Mouse (Mus musculus) R1 (cell line): ENCODE measurements around the gene Sgip1.

Experiments used
- DNase-seq: peaks from one replicate; pipeline ENCODE4 v3.0.0-alpha.2; 2018; ENCODE audit warnings: low read depth, low spot score

The Sgip1 gene

GRCm38 (mm10) chr4:102895866-102896265, 154.8 kb downstream of the Sgip1 start:
- no peak for DNase-seq

- no peak for DNase-seq
Measured at GRCm38 (mm10) chr4:102898987-102899386, 157.9 kb downstream of the Sgip1 start.

- no peak for DNase-seq
Measured at GRCm38 (mm10) chr4:102899683-102900082, 158.6 kb downstream of the Sgip1 start.

DNA sequence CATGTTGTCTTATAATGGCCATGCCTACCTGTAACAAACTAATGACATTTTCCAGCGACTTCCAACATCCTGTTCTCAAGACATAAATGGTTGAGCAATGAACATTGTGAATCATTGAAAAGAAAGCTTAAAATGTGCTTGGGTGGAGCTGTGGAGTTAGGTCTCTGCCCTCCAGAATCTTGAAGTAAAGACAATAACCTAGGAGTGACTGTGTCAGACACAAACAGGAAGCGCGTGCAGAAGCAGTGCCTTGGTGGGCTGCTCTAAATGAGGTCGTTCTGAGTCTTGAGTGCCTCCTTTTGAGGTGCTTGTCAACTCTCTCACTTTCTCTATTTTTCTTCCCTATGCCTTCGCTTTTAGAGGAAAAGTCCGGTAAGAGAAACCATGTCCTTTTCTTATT, 159.1 kb downstream of the Sgip1 start:
- DNase-seq: no peak

GRCm38 (mm10) chr4:102907843-102908427, 166.8 kb downstream of the Sgip1 start:
- no peak for DNase-seq

DNA sequence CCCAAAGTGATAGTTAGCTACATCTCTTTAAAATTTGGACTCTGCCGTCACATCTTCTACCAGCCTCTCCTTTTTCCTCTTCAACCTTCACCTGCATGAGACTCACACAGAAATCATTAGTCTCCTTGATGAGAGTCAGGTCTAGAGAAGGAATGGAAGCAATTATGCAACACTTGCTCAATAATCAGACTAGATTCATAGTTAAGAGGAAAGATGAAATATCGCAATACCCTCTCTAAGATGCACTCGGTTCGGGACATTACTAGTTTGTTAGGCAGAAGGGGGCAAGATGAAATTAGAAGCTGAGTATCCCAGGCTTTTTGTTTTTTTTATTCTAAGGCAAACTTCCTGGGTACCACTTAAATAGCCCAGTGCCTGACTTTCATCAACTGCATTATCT, 169.1 kb downstream of the Sgip1 start:
- no peak for DNase-seq

- DNase-seq: no peak
Measured at GRCm38 (mm10) chr4:102913176-102913575, 172.1 kb downstream of the Sgip1 start.

- DNase-seq: no peak
Measured at GRCm38 (mm10) chr4:102913700-102914327, 172.7 kb downstream of the Sgip1 start.

- DNase-seq: no peak
Measured at GRCm38 (mm10) chr4:102918191-102918590, 177.1 kb downstream of the Sgip1 start.

DNA sequence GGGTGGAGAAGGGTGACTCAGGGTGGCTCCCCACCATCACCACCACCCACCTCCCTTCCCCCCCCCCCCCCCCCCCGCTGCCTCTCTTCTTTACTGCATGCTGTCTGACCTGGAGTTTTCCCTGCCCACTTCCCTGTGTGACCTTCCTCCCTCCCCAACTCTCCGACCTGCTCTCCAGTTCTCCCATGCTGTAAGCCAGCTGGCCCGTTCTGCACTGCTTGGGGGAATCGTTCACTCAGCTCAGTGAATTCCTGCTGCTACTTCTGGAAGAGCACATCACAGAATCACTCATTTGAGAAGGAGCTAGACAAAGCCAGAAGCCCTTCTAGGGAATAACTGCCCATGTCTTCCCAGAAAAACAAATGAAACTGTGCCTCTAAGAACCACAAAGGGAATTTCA, 188.4 kb downstream of the Sgip1 start:
- no peak for DNase-seq

DNA sequence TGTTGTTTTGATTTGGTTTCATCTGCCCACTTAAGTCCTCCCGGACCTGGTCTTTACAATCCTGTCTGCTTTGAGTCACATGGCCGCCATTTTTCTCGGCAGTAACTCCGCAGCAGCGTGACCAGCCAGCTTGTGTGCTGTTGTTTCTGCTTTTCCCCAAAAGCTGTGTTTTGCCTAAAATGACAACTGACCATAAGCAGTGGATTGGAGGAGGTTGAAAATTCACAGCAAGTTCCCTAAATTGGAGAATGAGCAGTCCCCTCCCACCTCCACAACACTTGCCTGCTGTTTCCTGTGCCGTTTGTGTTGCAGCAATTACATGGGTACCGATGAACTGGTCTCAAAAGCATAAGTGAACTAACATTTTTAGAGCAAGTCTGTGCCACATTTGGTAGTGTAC, 189.6 kb downstream of the Sgip1 start:
- no peak for DNase-seq

GRCm38 (mm10) chr4:102940266-102940665, 199.2 kb downstream of the Sgip1 start:
- no peak for DNase-seq

DNA sequence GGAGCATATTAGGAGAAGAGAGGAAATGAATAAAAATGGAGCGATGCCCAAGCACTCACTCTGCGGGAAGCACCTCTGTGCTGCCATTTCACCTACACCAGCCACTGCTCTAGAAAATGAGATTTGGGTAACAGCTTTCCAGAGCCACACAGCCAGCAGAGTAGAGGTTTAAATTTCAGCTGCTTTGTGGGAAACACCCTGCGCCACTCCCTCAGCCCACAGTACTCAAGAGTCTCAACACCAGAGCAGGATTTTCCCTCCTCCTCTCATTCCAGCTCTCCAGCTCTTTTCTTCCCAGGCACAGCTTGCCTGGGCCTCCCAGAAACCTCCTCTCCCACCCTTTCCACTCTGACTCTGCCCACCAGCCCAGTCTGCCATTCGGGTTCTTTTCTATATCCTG, 199.6 kb downstream of the Sgip1 start:
- no peak for DNase-seq

GRCm38 (mm10) chr4:102944325-102944724, 203.2 kb downstream of the Sgip1 start:
- DNase-seq: no peak

DNA sequence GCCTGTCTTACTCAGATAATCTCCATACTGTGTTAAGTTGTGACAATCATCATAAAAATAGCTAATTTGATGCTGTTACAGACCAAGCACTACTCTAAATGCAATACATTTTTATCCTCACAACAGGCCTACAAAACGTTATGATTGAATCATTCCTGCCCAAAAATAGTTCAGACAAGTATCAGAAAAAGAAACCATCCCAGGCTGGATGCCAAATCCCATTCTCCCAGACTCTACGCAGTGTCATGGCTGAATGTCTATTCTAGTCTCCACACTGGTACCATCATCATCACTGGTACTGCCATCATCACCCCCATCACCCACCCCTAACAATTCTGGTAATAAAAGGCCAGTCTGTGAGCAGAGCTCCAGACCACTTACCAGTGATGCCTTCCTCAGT, 211.4 kb downstream of the Sgip1 start:
- DNase-seq: no peak

- peak; percentile 51 for DNase-seq
Measured at GRCm38 (mm10) chr4:102955294-102955956, 214.3 kb downstream of the Sgip1 start.

GRCm38 (mm10) chr4:102959409-102959808, 218.3 kb downstream of the Sgip1 start:
- no peak for DNase-seq

- DNase-seq: no peak
Measured at GRCm38 (mm10) chr4:102964174-102964573, 223.1 kb downstream of the Sgip1 start.

- peak; percentile 3 for DNase-seq
Measured at GRCm38 (mm10) chr4:102967811-102968210, 226.7 kb downstream of the Sgip1 start.

DNA sequence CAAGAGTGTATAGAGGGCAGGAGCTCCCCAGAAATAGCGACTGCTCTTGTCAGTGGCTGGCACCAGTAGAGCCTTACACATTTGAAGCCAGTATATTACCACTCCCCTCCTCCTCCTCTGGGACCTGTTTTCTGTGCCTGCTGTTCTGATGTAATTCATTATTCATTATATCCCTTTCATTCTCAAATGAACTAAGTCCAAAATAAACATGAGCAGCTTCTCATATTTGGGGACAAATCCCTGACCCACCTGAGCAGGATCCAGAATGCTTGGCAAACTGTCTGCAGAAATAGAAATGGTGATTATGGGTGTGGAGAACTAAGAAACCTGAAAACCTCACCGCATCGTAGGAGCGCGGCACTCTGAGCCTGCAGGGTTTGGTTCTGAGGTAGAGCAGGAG, 228.5 kb downstream of the Sgip1 start:
- DNase-seq: no peak

GRCm38 (mm10) chr4:102971159-102971558, 230.1 kb downstream of the Sgip1 start:
- no peak for DNase-seq

DNA sequence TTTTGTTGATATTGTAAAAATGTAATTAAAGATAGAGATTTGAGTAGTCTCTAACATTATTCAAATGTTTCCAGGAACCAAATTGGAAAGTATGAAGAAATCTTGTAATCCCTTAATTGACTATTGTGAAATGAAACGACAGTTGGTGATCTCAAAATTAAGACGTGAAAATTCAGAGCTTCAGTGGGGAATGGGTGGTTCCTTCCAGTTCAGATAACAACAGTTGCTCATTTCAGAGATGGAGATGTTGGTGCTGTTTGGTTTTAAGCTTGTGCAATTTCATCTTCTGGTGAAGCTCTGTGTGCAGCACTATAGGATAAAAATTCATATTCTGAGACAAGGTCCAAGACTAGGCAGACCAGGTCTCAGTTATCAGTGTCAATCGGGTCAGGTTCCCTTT, 231.0 kb downstream of the Sgip1 start:
- no peak for DNase-seq

GRCm38 (mm10) chr4:102974172-102974571, 233.1 kb downstream of the Sgip1 start:
- no peak for DNase-seq
